In genomic region chr16:18733100-18733956, GRCm38 (mm10) we compare ENCODE assay signal across 8 mouse cellular contexts. TPM values are rescaled to one million over a fixed set of nuclear protein-coding genes. Genes with fewer than 3 reads are reported as not detected.
DNase-seq lines count a peak whose midpoint lies in the region; ATAC-seq and TF ChIP-seq lines count a peak whose summit lies in the region.

No protein-coding gene starts in this region.

- peak; percentile 29 for DNase-seq in 416B (ENCODE audit: low read depth)
- DNase-seq in T-cell, adult 2 months (ENCODE audit: low spot score), result peak; percentile 53
- peak; percentile 8 for DNase-seq in limb, embryonic 14.5 days (ENCODE audit: low spot score)
- peak; percentile 49 to 62 for DNase-seq in natural killer cell, adult 2 months (ENCODE audit: low spot score in 2 of 2)
- DNase-seq in cerebellum, postnatal 36 days, result no peak
- no peak for DNase-seq in thymus, adult 18-20 months
- no peak for DNase-seq in spleen, postnatal 10 days (ENCODE audit: low spot score in 2 of 2)

- no peak overlapping the region for H3K4me3 ChIP-seq in heart, embryonic 16.5 days (ENCODE audit: low read length)
- H3K4me3 ChIP-seq in limb, embryonic 14.5 days (replicated peaks; ENCODE audit: low read length), result no peak overlapping the region

- no peak for TF ChIP-seq POLR2A in limb, embryonic 14.5 days (IDR thresholded peaks at IDR 0.05; ENCODE audit: borderline replicate concordance, extremely low read depth, insufficient read depth, insufficient read length)

- no peaks in the 10 kb centered on the region for H3K27me3 ChIP-seq in heart, embryonic 16.5 days (ENCODE audit: control insufficient read depth, insufficient read depth, low read length)
- no peaks in the 10 kb centered on the region for H3K27me3 ChIP-seq in limb, embryonic 14.5 days (ENCODE audit: control insufficient read depth, insufficient read depth, low read length)

- H3K36me3 ChIP-seq in heart, embryonic 16.5 days (ENCODE audit: control insufficient read depth, insufficient read depth), result no peaks in the 10 kb centered on the region
- H3K36me3 ChIP-seq in limb, embryonic 14.5 days (ENCODE audit: control insufficient read depth, insufficient read depth, low read length), result no peaks in the 10 kb centered on the region

- peak; percentile 72 for ATAC-seq in heart, embryonic 16.5 days (replicated peaks; ENCODE audit: extremely low read depth, insufficient read depth, low FRiP score)
- no peak for ATAC-seq in limb, embryonic 14.5 days (ENCODE audit: low FRiP score, low read depth)

- no peak overlapping the region for H3K9ac ChIP-seq in heart, embryonic 16.5 days (ENCODE audit: low read length)
- no peak overlapping the region for H3K9ac ChIP-seq in limb, embryonic 14.5 days (ENCODE audit: low read depth, low read length, severe bottlenecking)

- H3K9me3 ChIP-seq in heart, embryonic 16.5 days (replicated peaks; ENCODE audit: control insufficient read depth, low read length), result no peaks in the 10 kb centered on the region
- no peaks in the 10 kb centered on the region for H3K9me3 ChIP-seq in limb, embryonic 14.5 days (ENCODE audit: control insufficient read depth, low read length)

- WGBS in heart, embryonic 16.5 days, result 39% methylated on average over 20 of the region's 20 CpGs
- WGBS in limb, embryonic 14.5 days, result 45% methylated on average over 20 of the region's 20 CpGs

- H3K4me2 ChIP-seq in heart, embryonic 16.5 days (ENCODE audit: low read depth, low read length), result peak overlapping the region; percentile 36
- H3K4me2 ChIP-seq in limb, embryonic 14.5 days (replicated peaks; ENCODE audit: low read depth, low read length, severe bottlenecking), result no peak overlapping the region

- H3K4me1 ChIP-seq in heart, embryonic 16.5 days (ENCODE audit: control insufficient read depth, insufficient read depth, low read length), result peaks cover 5% of the 10 kb centered on the region; the same call in 1 of the 2 replicates
- no peaks in the 10 kb centered on the region for H3K4me1 ChIP-seq in limb, embryonic 14.5 days (ENCODE audit: control insufficient read depth, insufficient read depth, low read length)

- H3K27ac ChIP-seq in heart, embryonic 16.5 days (ENCODE audit: low read length), result peak overlapping the region; percentile 28
- no peak overlapping the region for H3K27ac ChIP-seq in limb, embryonic 14.5 days (replicated peaks; ENCODE audit: low read depth, low read length)

RNA-seq across cellular contexts. Expression of gene Cldn5, which starts 43.3 kb away (rescaled TPM):
- polyA plus RNA-seq in heart, embryonic 16.5 days (2015; fragmentation: Nextera tagmentation; extraction: Ambion mirVana), result 32.1 and 38.8 TPM in 2 replicates
- 33.6 and 37.4 TPM in 2 replicates for polyA plus RNA-seq in limb, embryonic 14.5 days (2012; rRNA removed)
- polyA plus RNA-seq in limb, embryonic 14.5 days (2014; fragmentation: Nextera tagmentation; extraction: Ambion mirVana), result 26.1 and 29.9 TPM in 2 replicates

Comparison
In these comparisons a context has a peak if more than half of its experiments do, and no peak if none do; other contexts are left out.
1. DNase-seq: peak in 416B (single experiment), T-cell, adult 2 months (single experiment), limb, embryonic 14.5 days (single experiment) and natural killer cell, adult 2 months (2 of 2); none in cerebellum, postnatal 36 days (0 of 2), thymus, adult 18-20 months (0 of 2) and spleen, postnatal 10 days (0 of 2).